Mouse (Mus musculus) stomach, postnatal 0 days (tissue): Measurements from ENCODE around the gene Slit3.

Source experiments
- CTCF ChIP-seq: IDR thresholded peaks from 2 replicates; pipeline ENCODE4 v1.5.1; 2016; ENCODE audit warnings: antibody characterized with exemption, low read depth, mild to moderate bottlenecking, moderate library complexity
- EP300 ChIP-seq: optimal IDR thresholded peaks from 2 replicates; pipeline ENCODE3; 2016; ENCODE audit warnings: antibody characterized with exemption

GRCm38 (mm10) chr11:35324397-35324796, 203.4 kb downstream of the Slit3 start:
- TF ChIP-seq EP300 (no peak), CTCF (no peak)
